In genomic region chrX:120290900-120291280, GRCm38 (mm10) we compare ENCODE assay signal across 9 mouse cellular contexts. TPM values are rescaled to one million over a fixed set of nuclear protein-coding genes. Genes with fewer than 3 reads are reported as not detected.
DNase-seq lines count a peak whose midpoint lies in the region; ATAC-seq and TF ChIP-seq lines count a peak whose summit lies in the region.
"Had no signal": no experiment of that assay in that cellular context is flagged by ENCODE, and none has a peak within 500 bp of the region (broad histone marks: within the 10 kb centered on the region; RNA-seq: fewer than 3 reads in every experiment).

No protein-coding gene starts in this region.

- no peaks in the 10 kb centered on the region for H3K36me3 ChIP-seq in kidney, embryonic 16.5 days (ENCODE audit: insufficient read depth, low read length)
- no peaks in the 10 kb centered on the region for H3K36me3 ChIP-seq in hindbrain, embryonic 12.5 days
- no peaks in the 10 kb centered on the region for H3K36me3 ChIP-seq in midbrain, embryonic 13.5 days

- no peak for TF ChIP-seq CTCF in cortical plate, adult 2 months (IDR thresholded peaks at IDR 0.05; ENCODE audit: extremely low read depth, insufficient read depth, low read length)

- no peaks in the 10 kb centered on the region for H3K9me3 ChIP-seq in kidney, embryonic 16.5 days (ENCODE audit: low read length)
- no peaks in the 10 kb centered on the region for H3K9me3 ChIP-seq in hindbrain, embryonic 12.5 days (replicated peaks)
- H3K9me3 ChIP-seq in midbrain, embryonic 13.5 days: no peaks in the 10 kb centered on the region

- no peak for TF ChIP-seq POLR2A in cortical plate, adult 2 months (IDR thresholded peaks at IDR 0.05; ENCODE audit: extremely low read depth, insufficient read depth, low read length)

- DNase-seq in kidney, adult 9 months: no peak
- DNase-seq in gastrocnemius, adult 18-20 months (ENCODE audit: low spot score): no peak
- no peak for DNase-seq in natural killer cell, adult 2 months (ENCODE audit: low spot score in 2 of 2)
- DNase-seq in lung, adult 18-20 months: no peak

- no peak for ATAC-seq in kidney, embryonic 16.5 days (ENCODE audit: low FRiP score, low TSS enrichment)
- ATAC-seq in hindbrain, embryonic 12.5 days (ENCODE audit: low FRiP score): no peak
- ATAC-seq in midbrain, embryonic 13.5 days: no peak

- peak overlapping the region; percentile 59 for H3K4me2 ChIP-seq in kidney, embryonic 16.5 days (replicated peaks; ENCODE audit: low read depth, low read length)
- H3K4me2 ChIP-seq in hindbrain, embryonic 12.5 days (replicated peaks): peak overlapping the region; percentile 69
- peak overlapping the region; percentile 80 for H3K4me2 ChIP-seq in midbrain, embryonic 13.5 days (replicated peaks)

- WGBS in kidney, embryonic 16.5 days: 11% methylated on average over 18 of the region's 18 CpGs
- WGBS in hindbrain, embryonic 12.5 days: 10% methylated on average over 18 of the region's 18 CpGs
- WGBS in midbrain, embryonic 13.5 days: 11% methylated on average over 18 of the region's 18 CpGs

- H3K9ac ChIP-seq in kidney, embryonic 16.5 days (replicated peaks; ENCODE audit: low read length): no peak overlapping the region
- H3K9ac ChIP-seq in hindbrain, embryonic 12.5 days: no peak overlapping the region; the same call in 1 of the 2 replicates
- peak overlapping the region; percentile 44; the same call in 1 of the 2 replicates for H3K9ac ChIP-seq in midbrain, embryonic 13.5 days (replicated peaks)

- peak overlapping the region; percentile 45 for H3K4me3 ChIP-seq in kidney, embryonic 16.5 days (ENCODE audit: low read length)
- H3K4me3 ChIP-seq in cortical plate, adult 2 months (ENCODE audit: insufficient read depth, low read length): peak overlapping the region; percentile 70
- H3K4me3 ChIP-seq in hindbrain, embryonic 12.5 days: peak overlapping the region; percentile 38
- peak overlapping the region; percentile 50 for H3K4me3 ChIP-seq in midbrain, embryonic 13.5 days (replicated peaks)

- no peaks in the 10 kb centered on the region for H3K4me1 ChIP-seq in kidney, embryonic 16.5 days (ENCODE audit: insufficient read depth, low read length)
- H3K4me1 ChIP-seq in cortical plate, adult 2 months (ENCODE audit: control insufficient read depth, insufficient read depth, low read length): no peaks in the 10 kb centered on the region
- no peaks in the 10 kb centered on the region for H3K4me1 ChIP-seq in hindbrain, embryonic 12.5 days
- H3K4me1 ChIP-seq in midbrain, embryonic 13.5 days (replicated peaks): 0 out of 2 replicates have a peak, but pooled peaks cover 4% of the 10 kb centered on the region

- H3K27me3 ChIP-seq in kidney, embryonic 16.5 days (ENCODE audit: insufficient read depth, low read length): peaks cover 14% of the 10 kb centered on the region; the same call in 1 of the 2 replicates
- no peaks in the 10 kb centered on the region for H3K27me3 ChIP-seq in hindbrain, embryonic 12.5 days
- no peaks in the 10 kb centered on the region for H3K27me3 ChIP-seq in midbrain, embryonic 13.5 days

- H3K27ac ChIP-seq in kidney, embryonic 16.5 days (ENCODE audit: low read length): no peak overlapping the region
- no peak overlapping the region for H3K27ac ChIP-seq in cortical plate, adult 2 months (ENCODE audit: insufficient read depth, low read length)
- no peak overlapping the region for H3K27ac ChIP-seq in hindbrain, embryonic 12.5 days
- no peak overlapping the region for H3K27ac ChIP-seq in midbrain, embryonic 13.5 days

RNA-seq across cellular contexts. Expression of gene Pcdh11x, which starts 0.8 kb away (rescaled TPM):
- 1.3 and 1.9 TPM in 2 replicates for polyA plus RNA-seq in kidney, embryonic 16.5 days (2015; fragmentation: Nextera tagmentation; extraction: Ambion mirVana)
- polyA plus RNA-seq in cortical plate, adult 2 months (2012; rRNA removed): 5.5 and 6.2 TPM in 2 replicates
- polyA plus RNA-seq in hindbrain, embryonic 12.5 days (2016; fragmentation: Nextera tagmentation; extraction: Ambion mirVana): 6.8 and 8.3 TPM in 2 replicates
- polyA plus RNA-seq in midbrain, embryonic 13.5 days (2015; fragmentation: Nextera tagmentation; extraction: Ambion mirVana): 15.7 and 17.0 TPM in 2 replicates
- total RNA-seq in gastrocnemius, adult 18-20 months (2021): under 1 TPM; 0.19 to 0.43 TPM
- total RNA-seq: hematopoietic stem cell, adult 5-6 weeks had no signal

RNA-seq across cellular contexts. Expression of gene H2afb3, which starts 22.0 kb away (rescaled TPM):
- not detected in 2 replicates for polyA plus RNA-seq in kidney, embryonic 16.5 days (2015; fragmentation: Nextera tagmentation; extraction: Ambion mirVana)
- not detected in 2 replicates for polyA plus RNA-seq in cortical plate, adult 2 months (2012; rRNA removed)
- not detected in 2 replicates for polyA plus RNA-seq in hindbrain, embryonic 12.5 days (2016; fragmentation: Nextera tagmentation; extraction: Ambion mirVana)
- polyA plus RNA-seq in midbrain, embryonic 13.5 days (2015; fragmentation: Nextera tagmentation; extraction: Ambion mirVana): not detected in 2 replicates
- total RNA-seq in gastrocnemius, adult 18-20 months (2021): not detected
- total RNA-seq: hematopoietic stem cell, adult 5-6 weeks had no signal
